Mouse (Mus musculus) embryonic fibroblast, embryonic 13.5 days (primary cell): ENCODE results near the gene Ikzf3. TPM values are rescaled to one million over a fixed set of nuclear protein-coding genes. Genes with fewer than 3 reads are reported as not detected.

Experiments
- H3K27ac ChIP-seq: 2 replicates; pipeline ENCODE4 v1.5.1; 2012; ENCODE audit warnings: low read length, control low read depth, inconsistent platforms; ENCODE audit not compliant: insufficient read depth
- H3K4me1 ChIP-seq: 2 replicates; pipeline ENCODE4 v1.6.1; 2011; ENCODE audit warnings: low read length; ENCODE audit not compliant: control insufficient read depth, insufficient read depth
- H3K4me3 ChIP-seq: 2 replicates; pipeline ENCODE4 v1.5.1; 2011; ENCODE audit warnings: mild to moderate bottlenecking, control low read depth, low read length; ENCODE audit not compliant: insufficient read depth
- CTCF ChIP-seq: IDR thresholded peaks from 2 replicates; pipeline ENCODE4 v1.5.1; 2011; ENCODE audit warnings: mild to moderate bottlenecking, control low read depth, low read length, moderate library complexity, borderline replicate concordance; ENCODE audit not compliant: insufficient read depth
- POLR2A ChIP-seq: IDR thresholded peaks from 2 replicates; pipeline ENCODE4 v1.6.1; 2011; ENCODE audit warnings: low read depth, mild to moderate bottlenecking, control low read depth, low read length, moderate library complexity
- polyA plus RNA-seq: library from polyadenylated mRNA; stranded (reverse); fragments of >200 nt; gene quantifications from 2 replicates; pipeline ENCODE4 v1.2.4, GENCODE M21; 2011; ENCODE audit warnings: low read depth; ENCODE audit not compliant: missing spikeins, insufficient read length

Gene Ikzf3
- not detected in 2 replicates for polyA plus RNA-seq

DNA sequence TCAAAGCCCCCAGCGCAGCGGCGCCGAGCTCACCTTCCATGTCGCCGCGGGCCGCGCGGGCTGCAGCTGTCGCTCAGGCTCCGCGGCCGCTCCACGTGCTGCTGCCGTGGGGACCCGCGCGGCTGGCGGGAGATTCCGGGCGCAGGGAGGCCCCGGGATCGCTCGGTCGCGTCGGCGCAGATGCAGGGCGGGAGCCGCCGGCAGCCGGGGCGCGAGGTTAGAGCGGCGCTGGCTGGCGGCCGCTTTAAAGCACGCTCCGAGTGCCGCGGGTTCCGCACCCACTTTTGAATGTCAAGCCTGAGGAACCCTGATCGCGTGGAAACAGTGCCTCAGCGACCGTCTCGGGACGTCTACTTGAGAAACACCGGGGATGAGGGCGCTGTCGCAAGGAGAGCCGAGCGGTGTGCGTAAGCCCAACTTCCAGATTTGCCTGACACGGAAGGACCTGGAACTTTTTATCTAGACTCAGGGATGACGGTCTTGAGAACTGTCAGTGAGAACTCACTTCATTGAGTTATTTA, at the start of gene Ikzf3:
Gene Ikzf3, minus strand, starts transcription at position 321 of the 521 bp plus-strand sequence.
- H3K4me3 ChIP-seq: peak within 1 kb of the TSS; percentile 22

GRCm38 (mm10) chr11:98595473-98595872, 49.6 kb upstream of the Ikzf3 start:
- no peak for TF ChIP-seq POLR2A
- TF ChIP-seq CTCF: no peak
- Histone ChIP-seq H3K27ac (no peak overlapping the region), H3K4me1 (no peaks in the 10 kb centered on the region), H3K4me3 (no peak overlapping the region)

More for the DNA sequence above, at the start of gene Ikzf3:
- no peak within 1 kb of the TSS for H3K27ac ChIP-seq
- no peaks in the 10 kb centered on the region for H3K4me1 ChIP-seq
- TF ChIP-seq POLR2A (no peak), CTCF (no peak)

DNA sequence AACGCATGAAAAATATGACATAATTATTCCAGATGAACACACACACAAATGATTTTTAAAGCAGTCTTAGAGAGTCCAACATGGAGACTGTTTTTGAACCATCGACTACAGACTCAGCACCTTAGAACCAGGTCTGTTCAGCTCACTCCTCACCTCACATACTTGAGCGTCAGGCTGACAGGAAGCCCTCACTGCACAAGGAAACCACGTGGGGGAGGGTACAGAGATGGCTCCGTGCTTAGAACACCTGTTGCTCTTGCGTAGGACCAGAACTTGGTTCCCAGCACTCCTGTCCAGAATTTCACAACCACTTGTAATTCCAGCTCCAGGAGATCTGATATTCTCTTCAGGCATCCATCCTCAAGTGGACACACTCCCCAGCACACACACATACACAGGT, 49.2 kb upstream of the Ikzf3 start:
- no peak overlapping the region for H3K27ac ChIP-seq
- no peak overlapping the region for H3K4me3 ChIP-seq
- no peak for TF ChIP-seq POLR2A
- no peak for TF ChIP-seq CTCF
- no peaks in the 10 kb centered on the region for H3K4me1 ChIP-seq

- Histone ChIP-seq H3K27ac (no peak overlapping the region), H3K4me3 (no peak overlapping the region), H3K4me1 (peaks cover 11% of the 10 kb centered on the region)
- no peak for TF ChIP-seq POLR2A
- TF ChIP-seq CTCF: no peak
Measured at GRCm38 (mm10) chr11:98590548-98591445, 45.0 kb upstream of the Ikzf3 start.

DNA sequence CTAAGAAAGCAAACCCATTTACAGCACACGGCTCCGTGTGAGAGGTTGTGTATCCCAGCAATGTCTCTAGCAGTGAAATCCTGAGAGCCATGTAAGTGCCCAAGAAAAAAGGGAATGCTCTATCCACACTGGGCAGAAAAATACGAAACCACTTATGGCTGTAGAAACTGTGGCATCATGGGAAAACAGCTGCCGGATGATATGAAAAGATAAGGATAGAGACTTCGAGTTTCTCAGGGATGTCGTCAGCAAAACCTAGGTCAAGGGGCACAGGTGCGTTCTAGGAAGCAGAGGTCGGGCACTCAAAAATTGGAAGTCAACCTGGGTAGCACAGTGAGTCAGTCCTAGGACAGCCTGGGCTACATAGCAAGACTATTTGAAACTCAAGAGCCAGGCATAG, 43.5 kb upstream of the Ikzf3 start:
- no peak for TF ChIP-seq POLR2A
- no peak for TF ChIP-seq CTCF
- H3K4me3 ChIP-seq: no peak overlapping the region
- H3K27ac ChIP-seq: peak overlapping the region; percentile 49; the same call in 1 of the 2 replicates
- H3K4me1 ChIP-seq: peaks cover 19% of the 10 kb centered on the region

DNA sequence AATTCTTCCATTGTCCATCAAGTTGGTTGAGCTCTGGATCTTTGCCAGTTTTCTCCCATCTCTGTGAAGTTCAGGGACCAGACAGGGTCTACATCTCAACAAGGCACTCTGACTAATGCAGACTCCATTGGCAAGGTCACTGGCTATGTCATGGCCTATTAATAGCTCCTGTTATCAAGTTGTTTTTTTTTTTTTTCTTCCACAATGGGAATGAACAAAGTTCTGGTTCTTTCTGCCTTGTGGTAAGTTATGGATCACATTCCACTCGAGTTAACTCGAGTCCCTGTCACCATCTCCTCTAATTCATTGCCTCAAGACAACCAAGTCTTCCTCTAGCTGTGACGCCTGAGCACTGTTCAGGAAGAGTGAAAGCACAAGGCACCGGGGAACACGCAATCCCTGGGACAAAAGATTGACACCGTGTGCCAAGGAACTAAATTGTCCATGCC, 43.0 kb upstream of the Ikzf3 start:
- Histone ChIP-seq H3K4me1 (peaks cover 19% of the 10 kb centered on the region), H3K27ac (peak overlapping the region; percentile 49; the same call in 1 of the 2 replicates), H3K4me3 (no peak overlapping the region)
- TF ChIP-seq POLR2A: no peak
- TF ChIP-seq CTCF: no peak

DNA sequence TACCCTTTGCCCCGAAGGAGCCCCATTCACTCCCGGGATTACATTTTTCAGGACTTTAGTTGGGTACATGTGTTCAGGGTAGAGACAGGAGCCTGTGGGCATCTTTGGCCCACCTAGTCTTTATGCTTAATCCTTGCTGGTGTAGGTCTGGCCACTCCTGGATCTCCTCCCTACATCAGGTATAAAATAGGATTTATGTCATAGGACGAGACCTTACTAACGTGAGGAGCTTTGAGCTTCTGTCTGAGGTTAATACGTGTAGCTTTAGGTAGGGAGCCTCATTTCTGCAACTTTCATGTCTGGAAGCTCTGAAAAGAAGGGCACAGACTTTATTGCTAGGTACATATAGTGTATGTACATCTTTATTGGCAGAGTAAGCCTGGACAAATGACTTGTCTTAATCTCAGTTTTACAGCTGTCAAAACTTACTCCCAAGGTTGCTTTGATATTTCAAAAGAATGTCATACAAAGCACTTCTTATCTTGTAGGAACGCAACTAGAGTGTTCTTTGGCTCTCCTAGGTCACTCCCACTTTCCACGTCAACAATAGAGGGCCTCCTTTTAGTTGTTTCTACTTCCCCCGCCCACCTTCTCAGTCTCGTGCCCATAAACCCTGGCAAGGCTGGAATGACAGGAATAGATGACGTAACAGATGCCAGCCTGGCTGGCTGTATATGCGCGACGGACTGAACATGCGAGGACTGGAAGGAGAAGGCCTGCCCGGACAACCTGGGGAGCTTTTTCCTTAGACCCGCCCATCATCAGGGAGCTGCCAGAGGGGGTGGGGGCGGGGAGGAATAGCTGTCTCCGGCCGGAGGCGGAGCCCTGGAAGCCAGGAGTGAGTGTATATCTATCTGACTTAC, 42.1 kb upstream of the Ikzf3 start:
- TF ChIP-seq CTCF (no peak), POLR2A (peak; percentile 47)
- peak overlapping the region; percentile 39 for H3K27ac ChIP-seq
- peaks cover 19% of the 10 kb centered on the region for H3K4me1 ChIP-seq
- 0 out of 2 replicates have a peak overlapping the region, but pooled peaks have one; percentile 41 for H3K4me3 ChIP-seq

DNA sequence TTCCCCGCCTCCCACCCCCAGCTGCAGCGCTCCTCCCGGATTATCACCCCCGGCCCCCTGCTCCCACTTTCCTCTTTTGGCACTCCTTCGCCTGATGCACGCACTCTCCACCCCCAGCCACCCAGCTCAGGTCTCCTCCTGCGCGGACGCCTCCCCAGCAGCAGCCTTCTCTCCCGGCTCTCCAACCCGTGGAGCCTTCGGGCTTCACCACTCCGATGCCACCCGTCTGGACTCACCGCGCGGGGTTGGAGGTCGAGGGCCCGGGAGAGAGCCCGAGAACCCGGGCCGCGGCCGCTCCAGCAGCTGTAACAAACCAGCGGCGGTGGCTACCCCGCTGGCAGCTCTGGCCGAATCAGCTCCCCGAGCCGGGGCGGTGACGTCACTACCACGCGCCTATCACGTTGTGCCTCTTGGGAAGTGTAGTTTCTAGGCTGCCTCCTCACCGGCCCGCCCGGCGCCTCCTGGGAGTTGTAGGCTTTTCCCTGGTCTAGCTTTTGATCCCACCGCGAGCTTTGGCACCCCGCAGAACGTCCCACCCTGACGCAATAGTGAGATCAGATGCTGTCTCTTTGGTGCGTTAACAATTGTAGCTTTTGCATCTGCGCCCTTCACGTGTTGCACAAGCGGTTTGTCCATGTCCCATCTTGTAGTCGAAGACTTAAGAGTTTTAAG, 41.2 kb upstream of the Ikzf3 start, which contains the start of gene Ormdl3:
Gene Ormdl3, minus strand, starts transcription at position 477 of the 672 bp plus-strand sequence.
- peaks cover 19% of the 10 kb centered on the region for H3K4me1 ChIP-seq
- peak within 1 kb of the TSS; percentile 86 for H3K4me3 ChIP-seq
- H3K27ac ChIP-seq: peak within 1 kb of the TSS; percentile 39
- TF ChIP-seq POLR2A: peak; percentile 68
- TF ChIP-seq CTCF: no peak
